ENCODE assay signal across 8 mouse cellular contexts in genomic region chr1:66321631-66322142, GRCm38 (mm10).
DNase-seq lines count a peak whose midpoint lies in the region; ATAC-seq lines count a peak whose summit lies in the region.

No protein-coding gene starts in this region.

- no peaks in the 10 kb centered on the region for H3K9me3 ChIP-seq in neural tube, embryonic 15.5 days (replicated peaks)
- H3K9me3 ChIP-seq in liver, embryonic 12.5 days (replicated peaks): no peaks in the 10 kb centered on the region

- no peaks in the 10 kb centered on the region for H3K27me3 ChIP-seq in neural tube, embryonic 15.5 days (replicated peaks)
- H3K27me3 ChIP-seq in liver, embryonic 12.5 days (replicated peaks): no peaks in the 10 kb centered on the region

- peak overlapping the region; percentile 65 for H3K4me2 ChIP-seq in neural tube, embryonic 15.5 days
- no peak overlapping the region for H3K4me2 ChIP-seq in liver, embryonic 12.5 days

- H3K4me1 ChIP-seq in neural tube, embryonic 15.5 days: peaks cover 31% of the 10 kb centered on the region
- H3K4me1 ChIP-seq in liver, embryonic 12.5 days: no peaks in the 10 kb centered on the region

- DNase-seq in adrenal gland, postnatal 14 days: peak; percentile 4
- peak; percentile 83 for DNase-seq in cerebellum, postnatal 14 days
- DNase-seq in frontal cortex, postnatal 10 days (ENCODE audit: low spot score in 2 of 2): peak; percentile 69 to 72
- peak; percentile 69 to 73 for DNase-seq in left cerebral cortex, adult 8-10 months (ENCODE audit: low spot score in 2 of 2)
- no peak for DNase-seq in yolk sac, embryonic 10.5 days (ENCODE audit: low spot score)
- no peak for DNase-seq in thymus, adult 18-20 months

- H3K4me3 ChIP-seq in neural tube, embryonic 15.5 days (replicated peaks): peak overlapping the region; percentile 47
- no peak overlapping the region for H3K4me3 ChIP-seq in liver, embryonic 12.5 days

- H3K36me3 ChIP-seq in neural tube, embryonic 15.5 days: no peaks in the 10 kb centered on the region
- no peaks in the 10 kb centered on the region for H3K36me3 ChIP-seq in liver, embryonic 12.5 days

- 11% methylated on average over 15 of the region's 15 CpGs for WGBS in neural tube, embryonic 15.5 days
- WGBS in liver, embryonic 12.5 days (ENCODE audit: insufficient replicate concordance): 61% methylated on average over 15 of the region's 15 CpGs

- peak overlapping the region; percentile 94 for H3K27ac ChIP-seq in neural tube, embryonic 15.5 days (replicated peaks)
- no peak overlapping the region for H3K27ac ChIP-seq in liver, embryonic 12.5 days

- ATAC-seq in neural tube, embryonic 15.5 days (ENCODE audit: low FRiP score): peak; percentile 86
- ATAC-seq in liver, embryonic 12.5 days: no peak

- peak overlapping the region; percentile 64 for H3K9ac ChIP-seq in neural tube, embryonic 15.5 days (replicated peaks)
- no peak overlapping the region for H3K9ac ChIP-seq in liver, embryonic 12.5 days

Comparison
In these comparisons a context has a peak if more than half of its experiments do, and no peak if none do; other contexts are left out.
1. DNase-seq: peak in adrenal gland, postnatal 14 days (single experiment), cerebellum, postnatal 14 days (2 of 2), frontal cortex, postnatal 10 days (2 of 2) and left cerebral cortex, adult 8-10 months (2 of 2); none in yolk sac, embryonic 10.5 days (single experiment) and thymus, adult 18-20 months (0 of 2).